Mouse (Mus musculus): ENCODE measurements around the gene Il1b.

GRCm38 (mm10) chr2:129369615-129370014 lies 1.3 kb downstream of the Il1b start:
- TF ChIP-seq CTCF (conservative IDR thresholded peaks at IDR 0.05; ENCODE audit: insufficient read depth, insufficient read length, low read depth, low read length) = no peak
- TF ChIP-seq POLR2A (IDR thresholded peaks at IDR 0.05; ENCODE audit: low read depth, low read length) = no peak

Data from kidney, adult 2 months (tissue).